Mouse (Mus musculus) neural tube, embryonic 14.5 days (tissue): ENCODE results near the gene Nbl1. TPM values are rescaled to one million over a fixed set of nuclear protein-coding genes. Genes with fewer than 3 reads are reported as not detected.

ENCODE experiments used
- ATAC-seq: fragments of 200-750 bp; cut with Nextera tagmentation; 2 replicates; pipeline ENCODE4 v1.8.0; 2017; ENCODE audit warnings: low read depth, mild to moderate bottlenecking, moderate TSS enrichment, moderate library complexity
- H3K27ac ChIP-seq: fragments of 300-500 bp; sonication (generic); 2 replicates; pipeline ENCODE4 v1.5.1; 2014; ENCODE audit warnings: low read depth, mild to moderate bottlenecking, control low read depth, low read length, moderate library complexity, mixed read lengths
- H3K27me3 ChIP-seq: fragments of 300-500 bp; sonication (generic); 2 replicates; pipeline ENCODE4 v1.6.1; 2014; ENCODE audit warnings: low read length; ENCODE audit not compliant: control insufficient read depth, insufficient read depth
- H3K36me3 ChIP-seq: fragments of 300-500 bp; sonication (generic); 2 replicates; pipeline ENCODE4 v1.6.1; 2014; ENCODE audit warnings: low read length, mixed read lengths; ENCODE audit not compliant: control insufficient read depth, insufficient read depth
- H3K4me1 ChIP-seq: fragments of 300-500 bp; sonication (generic); 2 replicates; pipeline ENCODE4 v1.6.1; 2014; ENCODE audit warnings: low read length; ENCODE audit not compliant: control insufficient read depth, insufficient read depth
- H3K4me2 ChIP-seq: fragments of 300-500 bp; sonication (generic); 2 replicates; pipeline ENCODE4 v1.6.1; 2014; ENCODE audit warnings: mild to moderate bottlenecking, low read depth, low read length, control low read depth
- H3K4me3 ChIP-seq: fragments of 300-500 bp; sonication (generic); 2 replicates; pipeline ENCODE4 v1.5.1; 2014; ENCODE audit warnings: low read depth, low read length, control low read depth, mixed read lengths
- H3K9ac ChIP-seq: fragments of 300-500 bp; sonication (generic); replicated peaks from 2 replicates; pipeline ENCODE4 v1.6.1; 2014; ENCODE audit warnings: low read depth, mild to moderate bottlenecking, control low read depth, low read length, mixed read lengths
- H3K9me3 ChIP-seq: fragments of 300-500 bp; sonication (generic); 2 replicates; pipeline ENCODE4 v1.6.1; 2016; ENCODE audit warnings: low read length; ENCODE audit not compliant: control insufficient read depth
- WGBS: fragments of 180-500 bp; shearing (Covaris S2); extraction: QIAGEN DNeasy Blood & Tissue Kit; methylation state at CpG from one replicate; pipeline ENCODE4 v1.1.7; 2014; 5-methylcytosine and 5-hydroxymethylcytosine counted together
- polyA plus RNA-seq: library from polyadenylated mRNA; unstranded; fragments of >200 nt; fragmentation: Nextera tagmentation; extraction: Ambion mirVana; gene quantifications from 2 replicates; pipeline ENCODE4 v1.2.1, GENCODE M21; 2014

The Nbl1 gene
- polyA plus RNA-seq, 1 experiment from 2014 or later = 26.3 TPM

GRCm38 (mm10) chr4:139090303-139090940 lies 2.4 kb downstream of the Nbl1 start:
- Histone ChIP-seq H3K4me3 (no peak overlapping the region), H3K9ac (no peak overlapping the region), H3K4me1 (peaks cover 13% of the 10 kb centered on the region; the same call in 1 of the 2 replicates), H3K27me3 (peaks cover 6% of the 10 kb centered on the region; the same call in 1 of the 2 replicates), H3K36me3 (no peaks in the 10 kb centered on the region), H3K4me2 (peak overlapping the region; percentile 91; the same call in 1 of the 2 replicates), H3K9me3 (no peaks in the 10 kb centered on the region), H3K27ac (no peak overlapping the region)
- no peak for ATAC-seq
- WGBS = 71% methylated on average over 15 of the region's 15 CpGs

GRCm38 (mm10) chr4:139088982-139089671 lies 3.7 kb downstream of the Nbl1 start:
- Histone ChIP-seq H3K27me3 (peaks cover 6% of the 10 kb centered on the region; the same call in 1 of the 2 replicates), H3K4me1 (peaks cover 13% of the 10 kb centered on the region; the same call in 1 of the 2 replicates), H3K27ac (no peak overlapping the region), H3K9ac (no peak overlapping the region), H3K4me2 (no peak overlapping the region), H3K36me3 (no peaks in the 10 kb centered on the region), H3K9me3 (no peaks in the 10 kb centered on the region), H3K4me3 (no peak overlapping the region)
- WGBS = 62% methylated on average over 9 of the region's 9 CpGs
- no peak for ATAC-seq

GRCm38 (mm10) chr4:139086984-139087383 lies 5.8 kb downstream of the Nbl1 start:
- no peak for ATAC-seq
- Histone ChIP-seq H3K36me3 (no peaks in the 10 kb centered on the region), H3K4me2 (no peak overlapping the region), H3K9me3 (no peaks in the 10 kb centered on the region), H3K9ac (no peak overlapping the region), H3K4me3 (no peak overlapping the region), H3K27ac (no peak overlapping the region), H3K4me1 (peaks cover 21% of the 10 kb centered on the region), H3K27me3 (no peaks in the 10 kb centered on the region)
- 69% methylated on average over 4 of the region's 4 CpGs for WGBS

GRCm38 (mm10) chr4:139086037-139086436 lies 6.8 kb downstream of the Nbl1 start:
- Histone ChIP-seq H3K27me3 (no peaks in the 10 kb centered on the region), H3K9ac (no peak overlapping the region), H3K36me3 (no peaks in the 10 kb centered on the region), H3K4me2 (no peak overlapping the region), H3K4me3 (no peak overlapping the region), H3K9me3 (no peaks in the 10 kb centered on the region), H3K27ac (no peak overlapping the region), H3K4me1 (peaks cover 20% of the 10 kb centered on the region)
- ATAC-seq = peak; percentile 52; the same call in 1 of the 2 replicates
- WGBS = 24% methylated on average over 5 of the region's 5 CpGs

GRCm38 (mm10) chr4:139085337-139085736 lies 7.5 kb downstream of the Nbl1 start:
- H3K4me2 ChIP-seq = no peak overlapping the region
- no peak for ATAC-seq
- 81% methylated on average over 11 of the region's 11 CpGs for WGBS
- no peak overlapping the region for H3K9ac ChIP-seq
- no peaks in the 10 kb centered on the region for H3K36me3 ChIP-seq
- H3K4me1 ChIP-seq = peaks cover 16% of the 10 kb centered on the region
- H3K4me3 ChIP-seq = no peak overlapping the region
- H3K27ac ChIP-seq = no peak overlapping the region
- H3K9me3 ChIP-seq = no peaks in the 10 kb centered on the region
- no peaks in the 10 kb centered on the region for H3K27me3 ChIP-seq

GRCm38 (mm10) chr4:139082790-139083564 lies 9.8 kb downstream of the Nbl1 start:
- Histone ChIP-seq H3K27ac (no peak overlapping the region), H3K4me2 (peak overlapping the region; percentile 11), H3K36me3 (no peaks in the 10 kb centered on the region), H3K9me3 (no peaks in the 10 kb centered on the region), H3K4me1 (peaks cover 16% of the 10 kb centered on the region), H3K9ac (peak overlapping the region; percentile 12; the same call in 1 of the 2 replicates), H3K4me3 (no peak overlapping the region), H3K27me3 (no peaks in the 10 kb centered on the region)
- ATAC-seq = peak; percentile 57
- WGBS = 25% methylated on average over 12 of the region's 12 CpGs

GRCm38 (mm10) chr4:139081270-139081931 lies 11.4 kb downstream of the Nbl1 start:
- Histone ChIP-seq H3K27me3 (peaks cover 5% of the 10 kb centered on the region), H3K4me3 (no peak overlapping the region), H3K4me2 (no peak overlapping the region), H3K27ac (no peak overlapping the region), H3K4me1 (peaks cover 16% of the 10 kb centered on the region), H3K36me3 (no peaks in the 10 kb centered on the region), H3K9me3 (no peaks in the 10 kb centered on the region), H3K9ac (no peak overlapping the region)
- ATAC-seq = no peak
- WGBS = 64% methylated on average over 18 of the region's 18 CpGs

GRCm38 (mm10) chr4:139080259-139080658 lies 12.5 kb downstream of the Nbl1 start:
- Histone ChIP-seq H3K4me3 (no peak overlapping the region), H3K27me3 (peaks cover 16% of the 10 kb centered on the region), H3K4me2 (no peak overlapping the region), H3K27ac (no peak overlapping the region), H3K9me3 (no peaks in the 10 kb centered on the region), H3K9ac (no peak overlapping the region), H3K36me3 (no peaks in the 10 kb centered on the region), H3K4me1 (peaks cover 19% of the 10 kb centered on the region)
- WGBS = 93% methylated on average over 7 of the region's 7 CpGs
- no peak for ATAC-seq
